Mouse (Mus musculus) liver, embryonic 14.5 days (tissue): Measurements from ENCODE around the gene Gstp2.

Experiments
- CTCF ChIP-seq: IDR thresholded peaks from 2 replicates; pipeline ENCODE4 v1.5.1; 2016; ENCODE audit warnings: antibody characterized with exemption, low read depth, control low read depth
- EP300 ChIP-seq: IDR thresholded peaks from 2 replicates; pipeline ENCODE4 v1.6.1; 2016; ENCODE audit warnings: antibody characterized with exemption, low read depth

DNA sequence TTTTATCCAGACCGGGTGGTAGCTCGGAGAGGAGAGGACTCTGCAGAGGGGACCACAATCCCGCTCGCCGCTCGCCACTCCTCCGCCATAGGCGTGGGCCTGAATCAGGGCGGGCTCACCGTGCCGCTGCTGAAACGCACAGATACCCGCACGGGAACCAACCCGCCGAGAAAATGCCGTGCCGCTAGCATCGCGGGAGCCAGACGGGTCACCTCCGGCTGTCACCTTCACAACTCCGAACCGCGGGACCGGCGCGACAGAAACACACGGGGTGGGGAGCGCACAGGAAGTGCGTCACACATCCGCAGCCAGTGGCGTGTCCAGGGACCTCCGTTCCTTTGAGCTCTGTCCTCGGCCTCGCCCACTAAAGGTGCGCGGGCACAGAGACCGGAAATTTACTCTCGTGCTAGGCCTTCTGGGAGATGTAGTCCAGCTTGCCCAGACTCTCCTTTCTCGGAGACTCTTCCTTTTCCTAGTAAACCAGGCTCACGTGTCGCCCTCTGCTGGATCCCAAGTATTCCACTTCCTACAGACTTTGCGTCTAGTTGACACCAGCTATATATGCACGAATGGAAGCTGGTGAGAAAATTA lies 33.3 kb downstream of the Gstp2 start, which contains the start of gene Ndufv1:
- TF ChIP-seq EP300: peak; percentile 53
- peak; percentile 92 for TF ChIP-seq CTCF
